8 mouse cellular contexts compared by ENCODE assay signal in genomic region chr11:33100027-33100507, GRCm38 (mm10). TPM values are rescaled to one million over a fixed set of nuclear protein-coding genes. Genes with fewer than 3 reads are reported as not detected.
DNase-seq lines count a peak whose midpoint lies in the region; ATAC-seq and TF ChIP-seq lines count a peak whose summit lies in the region.

No protein-coding gene starts in this region.

- no peak overlapping the region for H3K27ac ChIP-seq in embryonic facial prominence, embryonic 13.5 days
- H3K27ac ChIP-seq in heart, embryonic 13.5 days (replicated peaks) = no peak overlapping the region
- H3K27ac ChIP-seq in limb, embryonic 15.5 days = 0 out of 2 replicates have a peak overlapping the region, but pooled peaks have one; percentile 11

- no peak for TF ChIP-seq CTCF in E14TG2a.4 (conservative IDR thresholded peaks at IDR 0.05; ENCODE audit: low read length)

- peak overlapping the region; percentile 39 for H3K4me3 ChIP-seq in E14TG2a.4 (replicated peaks; ENCODE audit: low read length)
- peak overlapping the region; percentile 9 for H3K4me3 ChIP-seq in embryonic facial prominence, embryonic 13.5 days
- peak overlapping the region; percentile 38 for H3K4me3 ChIP-seq in heart, embryonic 13.5 days
- H3K4me3 ChIP-seq in limb, embryonic 15.5 days = peak overlapping the region; percentile 20; the same call in 1 of the 2 replicates

- peak; percentile 65 for DNase-seq in skeletal muscle tissue, adult 2 months (ENCODE audit: low read depth, low spot score)
- DNase-seq in right cerebral cortex, postnatal 25 days = no peak
- no peak for DNase-seq in ovary, postnatal 10 days (ENCODE audit: low spot score)
- DNase-seq in kidney, postnatal 25 days = no peak

- H3K4me2 ChIP-seq in embryonic facial prominence, embryonic 13.5 days = peak overlapping the region; percentile 50
- peak overlapping the region; percentile 64 for H3K4me2 ChIP-seq in heart, embryonic 13.5 days
- H3K4me2 ChIP-seq in limb, embryonic 15.5 days = peak overlapping the region; percentile 41

- peaks cover 32% of the 10 kb centered on the region for H3K4me1 ChIP-seq in E14TG2a.4 (replicated peaks; ENCODE audit: low read depth, low read length)
- peaks cover 21% of the 10 kb centered on the region for H3K4me1 ChIP-seq in embryonic facial prominence, embryonic 13.5 days
- H3K4me1 ChIP-seq in heart, embryonic 13.5 days = peaks cover 15% of the 10 kb centered on the region
- peaks cover 25% of the 10 kb centered on the region for H3K4me1 ChIP-seq in limb, embryonic 15.5 days

- WGBS in embryonic facial prominence, embryonic 13.5 days = 36% methylated on average over 10 of the region's 10 CpGs
- 29% methylated on average over 10 of the region's 10 CpGs for WGBS in heart, embryonic 13.5 days
- WGBS in limb, embryonic 15.5 days = 25% methylated on average over 10 of the region's 10 CpGs

- H3K36me3 ChIP-seq in E14TG2a.4 (ENCODE audit: insufficient read depth, low read length) = no peaks in the 10 kb centered on the region
- H3K36me3 ChIP-seq in embryonic facial prominence, embryonic 13.5 days = no peaks in the 10 kb centered on the region
- H3K36me3 ChIP-seq in heart, embryonic 13.5 days = no peaks in the 10 kb centered on the region
- no peaks in the 10 kb centered on the region for H3K36me3 ChIP-seq in limb, embryonic 15.5 days

- H3K27me3 ChIP-seq in E14TG2a.4 (ENCODE audit: insufficient read depth, low read length) = peaks cover 32% of the 10 kb centered on the region
- H3K27me3 ChIP-seq in embryonic facial prominence, embryonic 13.5 days = peaks cover 25% of the 10 kb centered on the region
- peaks cover 16% of the 10 kb centered on the region for H3K27me3 ChIP-seq in heart, embryonic 13.5 days (replicated peaks)
- 0 out of 2 replicates have a peak, but pooled peaks cover 3% of the 10 kb centered on the region for H3K27me3 ChIP-seq in limb, embryonic 15.5 days

- no peaks in the 10 kb centered on the region for H3K9me3 ChIP-seq in E14TG2a.4 (ENCODE audit: low read length)
- no peaks in the 10 kb centered on the region for H3K9me3 ChIP-seq in embryonic facial prominence, embryonic 13.5 days
- H3K9me3 ChIP-seq in heart, embryonic 13.5 days = no peaks in the 10 kb centered on the region
- no peaks in the 10 kb centered on the region for H3K9me3 ChIP-seq in limb, embryonic 15.5 days

- ATAC-seq in embryonic facial prominence, embryonic 13.5 days (ENCODE audit: insufficient number of reproducible peaks, insufficient read depth, low FRiP score, low TSS enrichment, low read depth) = no peak
- ATAC-seq in heart, embryonic 13.5 days (ENCODE audit: extremely low read depth, insufficient number of reproducible peaks, low FRiP score, low TSS enrichment) = no peak
- ATAC-seq in limb, embryonic 15.5 days (ENCODE audit: insufficient number of reproducible peaks, low FRiP score, low TSS enrichment, low read depth) = peak; percentile 60; the same call in 1 of the 2 replicates

- H3K9ac ChIP-seq in embryonic facial prominence, embryonic 13.5 days = peak overlapping the region; percentile 27; the same call in 1 of the 2 replicates
- peak overlapping the region; percentile 51 for H3K9ac ChIP-seq in heart, embryonic 13.5 days
- no peak overlapping the region for H3K9ac ChIP-seq in limb, embryonic 15.5 days

RNA-seq across cellular contexts. Expression of gene Fgf18, which starts 47.1 kb away (rescaled TPM):
- 9.8 and 13.7 TPM in 2 replicates for polyA plus RNA-seq in embryonic facial prominence, embryonic 13.5 days (2015; fragmentation: Nextera tagmentation; extraction: Ambion mirVana)
- 3.3 and 4.3 TPM in 2 replicates for polyA plus RNA-seq in heart, embryonic 13.5 days (2015; fragmentation: Nextera tagmentation; extraction: Ambion mirVana)
- 14.5 and 18.4 TPM in 2 replicates for polyA plus RNA-seq in limb, embryonic 15.5 days (2015; fragmentation: Nextera tagmentation; extraction: Ambion mirVana)
